12 mouse cellular contexts compared by ENCODE assay signal in the genomic region with DNA sequence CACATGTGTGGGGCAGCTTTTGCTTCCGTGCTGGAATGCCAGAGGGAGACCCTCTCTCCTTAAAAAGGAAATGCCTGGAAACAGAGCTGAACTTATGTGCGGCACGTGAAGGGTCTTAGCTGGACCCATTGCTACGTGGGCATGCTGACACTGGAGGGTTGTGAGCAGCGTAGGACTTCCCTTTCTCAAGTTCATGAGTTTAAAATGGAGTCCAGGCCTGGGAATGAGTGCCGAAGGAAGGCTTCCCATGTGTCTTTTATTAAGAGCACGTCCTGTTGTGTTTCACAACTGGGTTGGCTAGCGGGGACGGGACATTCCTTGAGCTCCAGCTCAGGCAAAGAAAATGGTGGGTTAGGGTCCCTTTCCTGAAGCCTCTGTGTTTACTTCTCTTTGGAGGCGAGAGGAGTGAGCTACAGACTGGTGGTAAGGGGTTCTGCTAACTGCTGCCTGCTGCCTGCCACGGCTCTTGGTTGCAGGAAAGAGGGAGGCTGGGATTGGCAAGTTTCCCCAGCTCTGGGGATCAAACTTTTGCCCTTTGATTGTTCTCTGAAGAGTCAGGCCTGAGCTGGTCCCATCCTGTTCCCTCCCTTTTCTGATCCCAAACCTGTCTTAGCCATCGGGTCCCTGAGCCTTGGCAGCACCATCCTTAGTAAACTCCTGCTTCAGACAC. TPM values are rescaled to one million over a fixed set of nuclear protein-coding genes. Genes with fewer than 3 reads are reported as not detected.
DNase-seq lines count a peak whose midpoint lies in the region; ATAC-seq and TF ChIP-seq lines count a peak whose summit lies in the region.
"Had no signal": no experiment of that assay in that cellular context is flagged by ENCODE, and none has a peak within 500 bp of the region (broad histone marks: within the 10 kb centered on the region; RNA-seq: fewer than 3 reads in every experiment).

No protein-coding gene starts in this region.

- no peak for TF ChIP-seq CTCF in left cerebral cortex, adult 2 months (IDR thresholded peaks at IDR 0.05)

- peak; percentile 62 for DNase-seq in kidney, adult 11 months
- peak; percentile 13 for DNase-seq in fibroblast of lung, adult 2 months (ENCODE audit: low read depth)
- peak; percentile 75 for DNase-seq in kidney, adult 9 months
- no peak for DNase-seq in right cerebral cortex, postnatal 14 days
- no peak for DNase-seq in spleen, postnatal 10 days (ENCODE audit: low spot score in 2 of 2)
- DNase-seq in left cerebral cortex, adult 2 months (ENCODE audit: extremely low spot score in 1 of 2, low spot score in 2 of 2) = no peak
- DNase-seq: gastrocnemius, adult 2 months had no signal

- no peaks in the 10 kb centered on the region for H3K36me3 ChIP-seq in kidney, embryonic 16.5 days (ENCODE audit: insufficient read depth, low read length)
- H3K36me3 ChIP-seq in midbrain, embryonic 16.5 days (ENCODE audit: control insufficient read depth, insufficient read depth, low read length) = no peaks in the 10 kb centered on the region

- intact Hi-C loops in left cerebral cortex, adult 2 months (cut with DNase I) = no loop called here

- no peak overlapping the region for H3K4me2 ChIP-seq in kidney, embryonic 16.5 days (replicated peaks; ENCODE audit: low read depth, low read length)
- H3K4me2 ChIP-seq in midbrain, embryonic 16.5 days (ENCODE audit: low read length) = peak overlapping the region; percentile 80
- H3K4me2 ChIP-seq: liver, embryonic 11.5 days had no signal

- H3K4me3 ChIP-seq in kidney, embryonic 16.5 days (ENCODE audit: low read length) = no peak overlapping the region
- H3K4me3 ChIP-seq in midbrain, embryonic 16.5 days (ENCODE audit: low read depth, low read length) = peak overlapping the region; percentile 68
- no peak overlapping the region for H3K4me3 ChIP-seq in left cerebral cortex, adult 2 months
- H3K4me3 ChIP-seq: gastrocnemius, adult 2 months had no signal

- H3K4me1 ChIP-seq in kidney, embryonic 16.5 days (ENCODE audit: insufficient read depth, low read length) = peaks cover 9% of the 10 kb centered on the region; the same call in 1 of the 2 replicates
- peaks cover 32% of the 10 kb centered on the region for H3K4me1 ChIP-seq in midbrain, embryonic 16.5 days (ENCODE audit: control insufficient read depth, insufficient read depth, low read length)

- no peak overlapping the region for H3K27ac ChIP-seq in kidney, embryonic 16.5 days (ENCODE audit: low read length)
- peak overlapping the region; percentile 14; the same call in 1 of the 2 replicates for H3K27ac ChIP-seq in midbrain, embryonic 16.5 days (ENCODE audit: low read length)
- H3K27ac ChIP-seq in left cerebral cortex, adult 2 months = no peak overlapping the region
- H3K27ac ChIP-seq: gastrocnemius, adult 2 months had no signal

- no peaks in the 10 kb centered on the region for H3K9me3 ChIP-seq in kidney, embryonic 16.5 days (ENCODE audit: low read length)
- no peaks in the 10 kb centered on the region for H3K9me3 ChIP-seq in midbrain, embryonic 16.5 days (replicated peaks; ENCODE audit: control insufficient read depth, low read length, poor library complexity, severe bottlenecking)

- no peak for ATAC-seq in kidney, embryonic 16.5 days (ENCODE audit: low FRiP score, low TSS enrichment)
- ATAC-seq in midbrain, embryonic 16.5 days = no peak

- H3K27me3 ChIP-seq in kidney, embryonic 16.5 days (ENCODE audit: insufficient read depth, low read length) = peaks cover 50% of the 10 kb centered on the region
- no peaks in the 10 kb centered on the region for H3K27me3 ChIP-seq in midbrain, embryonic 16.5 days (ENCODE audit: control insufficient read depth, insufficient read depth, low read depth, low read length)

- 76% methylated on average over 12 of the region's 12 CpGs for WGBS in kidney, embryonic 16.5 days
- WGBS in midbrain, embryonic 16.5 days = 67% methylated on average over 12 of the region's 12 CpGs

- H3K9ac ChIP-seq in kidney, embryonic 16.5 days (replicated peaks; ENCODE audit: low read length) = no peak overlapping the region
- H3K9ac ChIP-seq in midbrain, embryonic 16.5 days (ENCODE audit: low read depth, low read length) = peak overlapping the region; percentile 95; the same call in 1 of the 2 replicates

RNA-seq across cellular contexts. Expression of a gene that starts 2.9 kb away (rescaled TPM):
- 43.3 and 46.2 TPM in 2 replicates for polyA plus RNA-seq in kidney, embryonic 16.5 days (2015; fragmentation: Nextera tagmentation; extraction: Ambion mirVana)
- 65.6 and 67.2 TPM in 2 replicates for polyA plus RNA-seq in midbrain, embryonic 16.5 days (2015; fragmentation: Nextera tagmentation; extraction: Ambion mirVana)
- total RNA-seq in left cerebral cortex, adult 2 months (2021) = 100 to 1,000 TPM; 129 to 140 TPM

RNA-seq across cellular contexts. Expression of a gene that starts 29.5 kb away (rescaled TPM):
- 0.26 TPM in 1 of 2 replicates, not detected in the other for polyA plus RNA-seq in kidney, embryonic 16.5 days (2015; fragmentation: Nextera tagmentation; extraction: Ambion mirVana)
- polyA plus RNA-seq in midbrain, embryonic 16.5 days (2015; fragmentation: Nextera tagmentation; extraction: Ambion mirVana) = not detected in 2 replicates
- total RNA-seq in left cerebral cortex, adult 2 months (2021) = not detected
- total RNA-seq: adrenal gland, postnatal 4 days; CH12.LX; gastrocnemius, adult 2 months had no signal
- polyA plus RNA-seq: liver, embryonic 11.5 days had no signal

Comparison
In these comparisons a context has a peak if more than half of its experiments do, and no peak if none do; other contexts are left out.
1. DNase-seq: peak in kidney, adult 11 months (single experiment), fibroblast of lung, adult 2 months (single experiment) and kidney, adult 9 months (single experiment); none in right cerebral cortex, postnatal 14 days (single experiment), spleen, postnatal 10 days (0 of 2) and left cerebral cortex, adult 2 months (0 of 2).